Mouse (Mus musculus): ENCODE results near the gene Gm11214. TPM values are rescaled to one million over a fixed set of nuclear protein-coding genes. Genes with fewer than 3 reads are reported as not detected.

Gm11214 gene
- polyA plus RNA-seq, 1 experiment, result not detected

DNA sequence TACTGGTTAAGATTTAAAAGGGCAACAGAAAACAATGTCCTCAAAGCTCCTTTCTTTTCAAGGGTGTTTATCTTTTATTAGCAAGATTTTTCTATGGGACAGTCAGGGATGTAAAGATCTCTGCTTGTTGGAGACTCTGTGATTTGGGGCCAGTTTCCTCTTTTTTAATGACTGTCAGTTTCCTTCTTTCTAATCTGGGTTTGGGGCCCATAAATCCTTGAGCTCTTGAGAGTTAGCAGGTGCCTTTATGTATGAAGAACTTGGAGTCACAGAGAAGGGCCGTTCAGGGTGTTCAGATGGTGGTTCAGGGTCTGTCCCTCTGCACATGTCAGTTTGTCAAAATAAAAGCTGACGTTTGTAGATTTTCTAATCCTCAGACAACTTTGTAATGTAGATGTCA, 11.9 kb upstream of the Gm11214 start:
- H3K4me1 ChIP-seq (ENCODE audit: control insufficient read depth, insufficient read depth, low read length), result no peaks in the 10 kb centered on the region
- no peak for TF ChIP-seq POLR2A (IDR thresholded peaks at IDR 0.05; ENCODE audit: insufficient read depth, low read depth, low read length)
- TF ChIP-seq CTCF (IDR thresholded peaks at IDR 0.05; ENCODE audit: insufficient read depth, low read depth, low read length), result no peak
- H3K4me3 ChIP-seq (ENCODE audit: insufficient read depth, low read depth, low read length), result no peak overlapping the region
- WGBS, result 79% methylated on average over 2 of the region's 2 CpGs
- no peak overlapping the region for H3K27ac ChIP-seq (ENCODE audit: insufficient read depth, low read depth, low read length)

DNA sequence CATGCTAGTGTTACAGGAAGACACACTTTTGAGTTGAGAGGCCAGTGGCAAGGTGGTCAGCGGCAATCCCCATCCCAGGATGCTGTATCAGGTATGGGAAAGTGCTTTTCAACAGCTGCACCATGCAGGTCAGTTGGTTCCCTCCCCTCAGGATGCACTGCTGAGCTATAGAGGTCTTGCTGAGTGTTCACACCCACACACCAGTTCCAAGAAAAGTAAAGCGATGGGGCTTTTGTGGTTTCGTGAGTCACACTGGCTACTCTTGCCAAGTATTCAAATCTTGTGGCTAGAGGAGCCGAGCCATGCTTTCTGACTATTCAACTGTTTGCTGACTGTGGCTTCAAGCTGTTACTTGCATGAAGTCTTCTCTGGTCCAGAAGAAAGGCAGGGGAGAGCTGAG, 5.1 kb upstream of the Gm11214 start:
- Histone ChIP-seq H3K4me3 (ENCODE audit: insufficient read depth, low read depth, low read length) (no peak overlapping the region), H3K27ac (ENCODE audit: insufficient read depth, low read depth, low read length) (no peak overlapping the region), H3K4me1 (ENCODE audit: control insufficient read depth, insufficient read depth, low read length) (no peaks in the 10 kb centered on the region)
- WGBS, result 29% methylated on average over 4 of the region's 4 CpGs
- TF ChIP-seq POLR2A (IDR thresholded peaks at IDR 0.05; ENCODE audit: insufficient read depth, low read depth, low read length) (no peak), CTCF (IDR thresholded peaks at IDR 0.05; ENCODE audit: insufficient read depth, low read depth, low read length) (no peak)

DNA sequence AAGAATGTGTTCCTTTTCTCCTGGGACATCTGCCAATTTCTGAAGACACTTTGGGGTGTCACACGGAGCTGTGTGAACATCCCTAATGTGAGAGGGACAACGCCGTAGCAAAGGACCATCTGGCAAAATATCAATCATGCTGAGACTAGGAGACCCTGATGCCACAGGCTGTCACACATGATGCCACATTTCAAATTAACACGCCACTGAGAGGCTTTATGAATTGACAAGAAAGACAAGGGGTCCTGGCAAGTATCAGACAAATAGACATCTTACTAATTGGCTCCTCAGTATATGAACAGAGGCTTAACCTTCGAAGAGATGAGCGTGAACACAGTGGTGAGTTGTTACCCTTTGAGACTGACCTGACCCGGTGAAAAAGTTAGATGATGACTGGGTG, 2.6 kb upstream of the Gm11214 start:
- no peaks in the 10 kb centered on the region for H3K4me1 ChIP-seq (ENCODE audit: control insufficient read depth, insufficient read depth, low read length)
- no peak overlapping the region for H3K27ac ChIP-seq (ENCODE audit: insufficient read depth, low read depth, low read length)
- TF ChIP-seq CTCF (IDR thresholded peaks at IDR 0.05; ENCODE audit: insufficient read depth, low read depth, low read length), result no peak
- no peak overlapping the region for H3K4me3 ChIP-seq (ENCODE audit: insufficient read depth, low read depth, low read length)
- WGBS, result 65% methylated on average over 7 of the region's 7 CpGs

DNA sequence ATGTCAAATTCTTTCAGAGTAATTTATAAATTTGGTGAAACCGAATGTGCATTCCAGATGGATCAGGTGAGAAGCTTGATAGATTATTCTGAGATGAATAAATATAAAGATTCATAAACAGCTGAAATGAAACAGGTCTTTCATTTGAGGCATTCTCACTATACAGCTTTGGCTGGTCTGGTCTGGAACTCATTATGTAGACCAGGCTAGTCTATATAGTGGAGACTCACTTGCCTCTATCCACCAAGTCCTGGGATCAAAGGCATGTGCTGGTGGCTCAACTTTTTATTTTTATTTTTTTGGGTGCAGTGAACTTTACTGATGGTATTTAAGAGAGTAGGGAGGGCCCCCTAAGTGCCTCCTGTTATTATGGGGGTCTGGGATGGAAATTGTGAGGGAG, 1.3 kb downstream of the Gm11214 start:
- Histone ChIP-seq H3K4me1 (ENCODE audit: control insufficient read depth, insufficient read depth, low read length) (no peaks in the 10 kb centered on the region), H3K27ac (ENCODE audit: insufficient read depth, low read depth, low read length) (no peak overlapping the region), H3K4me3 (ENCODE audit: insufficient read depth, low read depth, low read length) (no peak overlapping the region)
- 65% methylated on average over 1 of the region's 1 CpGs for WGBS
- no peak for TF ChIP-seq POLR2A (IDR thresholded peaks at IDR 0.05; ENCODE audit: insufficient read depth, low read depth, low read length)
- no peak for TF ChIP-seq CTCF (IDR thresholded peaks at IDR 0.05; ENCODE audit: insufficient read depth, low read depth, low read length)

DNA sequence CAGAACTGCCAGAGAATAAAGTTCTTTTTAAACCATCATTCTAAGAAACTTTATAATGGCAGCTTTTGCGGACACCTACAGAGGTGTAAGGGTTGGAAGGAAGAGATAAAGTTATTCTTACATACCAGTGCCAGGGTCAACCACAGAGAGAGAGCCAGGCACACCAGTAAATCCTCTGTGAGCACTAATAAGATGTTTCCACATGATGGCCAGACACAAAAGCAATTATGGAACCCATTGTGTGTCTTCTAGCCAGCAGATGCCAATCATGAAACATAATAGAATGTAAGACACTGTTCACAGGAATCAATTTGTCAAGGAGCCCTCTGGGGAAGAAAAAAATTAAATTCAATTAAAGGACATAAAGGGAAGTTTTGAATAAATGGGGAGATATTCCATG, 1.8 kb downstream of the Gm11214 start:
- Histone ChIP-seq H3K4me1 (ENCODE audit: control insufficient read depth, insufficient read depth, low read length) (no peaks in the 10 kb centered on the region), H3K4me3 (ENCODE audit: insufficient read depth, low read depth, low read length) (no peak overlapping the region), H3K27ac (ENCODE audit: insufficient read depth, low read depth, low read length) (no peak overlapping the region)
- 52% methylated on average over 1 of the region's 1 CpGs for WGBS
- TF ChIP-seq CTCF (IDR thresholded peaks at IDR 0.05; ENCODE audit: insufficient read depth, low read depth, low read length), result no peak
- no peak for TF ChIP-seq POLR2A (IDR thresholded peaks at IDR 0.05; ENCODE audit: insufficient read depth, low read depth, low read length)

DNA sequence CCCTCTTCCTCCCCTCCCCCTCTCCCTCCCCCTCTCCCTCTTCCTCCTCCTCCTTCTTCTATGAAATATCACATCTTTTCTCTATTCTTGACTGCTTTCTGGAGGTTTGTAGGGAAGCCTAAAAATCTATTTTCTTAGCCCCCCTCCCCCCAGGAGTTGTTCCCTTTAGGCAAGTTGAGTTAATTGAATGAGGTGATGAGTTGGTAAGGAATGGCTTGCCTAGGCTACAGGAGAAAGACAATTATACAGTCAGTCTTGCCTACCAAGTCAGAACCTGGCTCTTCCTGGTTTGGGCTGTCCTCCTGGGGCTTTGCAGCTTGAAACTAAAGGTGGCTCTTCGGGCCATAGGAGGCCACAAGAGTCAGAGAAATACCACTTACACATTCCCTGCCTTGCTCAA, 3.4 kb downstream of the Gm11214 start:
- 97% methylated on average over 1 of the region's 1 CpGs for WGBS
- Histone ChIP-seq H3K4me3 (ENCODE audit: insufficient read depth, low read depth, low read length) (no peak overlapping the region), H3K27ac (ENCODE audit: insufficient read depth, low read depth, low read length) (no peak overlapping the region), H3K4me1 (ENCODE audit: control insufficient read depth, insufficient read depth, low read length) (no peaks in the 10 kb centered on the region)
- TF ChIP-seq CTCF (IDR thresholded peaks at IDR 0.05; ENCODE audit: insufficient read depth, low read depth, low read length) (no peak), POLR2A (IDR thresholded peaks at IDR 0.05; ENCODE audit: insufficient read depth, low read depth, low read length) (no peak)

DNA sequence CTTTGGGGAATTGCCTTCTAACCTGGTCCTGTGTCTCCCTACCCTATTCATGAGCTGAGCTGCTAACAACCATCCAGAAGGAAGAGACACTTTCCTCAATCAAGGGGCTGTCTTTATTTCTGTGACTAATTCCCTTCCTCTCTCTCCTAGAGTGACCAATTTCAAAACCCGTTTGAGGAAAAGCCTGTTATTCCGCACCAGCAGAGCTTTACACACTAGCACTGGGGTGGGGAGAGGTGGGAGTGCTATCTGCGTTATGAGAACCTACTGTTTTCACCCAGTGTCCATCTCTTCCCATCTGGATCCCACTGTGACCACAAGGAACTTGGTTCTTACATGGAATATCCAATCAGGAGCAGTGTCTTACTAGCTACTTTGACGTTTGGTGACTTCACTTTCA, 4.1 kb downstream of the Gm11214 start:
- TF ChIP-seq CTCF (IDR thresholded peaks at IDR 0.05; ENCODE audit: insufficient read depth, low read depth, low read length), result no peak
- no peak for TF ChIP-seq POLR2A (IDR thresholded peaks at IDR 0.05; ENCODE audit: insufficient read depth, low read depth, low read length)
- Histone ChIP-seq H3K4me3 (ENCODE audit: insufficient read depth, low read depth, low read length) (no peak overlapping the region), H3K4me1 (ENCODE audit: control insufficient read depth, insufficient read depth, low read length) (no peaks in the 10 kb centered on the region), H3K27ac (ENCODE audit: insufficient read depth, low read depth, low read length) (no peak overlapping the region)
- 29% methylated on average over 4 of the region's 4 CpGs for WGBS

DNA sequence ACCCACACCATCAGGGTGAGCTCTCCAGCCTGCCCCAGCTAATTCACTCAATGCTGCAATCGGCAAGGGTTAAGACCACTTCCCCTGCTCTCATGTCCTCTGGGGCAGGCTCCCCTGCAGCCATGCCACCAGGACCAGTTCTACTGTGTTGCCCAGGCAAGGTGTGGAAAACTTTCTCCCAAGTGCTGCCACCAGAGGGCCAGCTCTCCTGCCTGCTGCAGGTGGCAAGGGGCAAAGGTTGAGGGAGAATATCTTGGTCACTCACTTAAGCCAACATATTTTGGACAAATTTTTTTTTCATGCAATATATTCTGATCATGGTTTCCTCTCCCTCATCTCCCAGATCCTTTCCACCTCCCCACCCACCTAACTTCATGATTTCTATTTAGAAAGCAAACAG, 8.8 kb downstream of the Gm11214 start:
- TF ChIP-seq CTCF (IDR thresholded peaks at IDR 0.05; ENCODE audit: insufficient read depth, low read depth, low read length) (no peak), POLR2A (IDR thresholded peaks at IDR 0.05; ENCODE audit: insufficient read depth, low read depth, low read length) (no peak)
- 95% methylated on average over 1 of the region's 1 CpGs for WGBS

DNA sequence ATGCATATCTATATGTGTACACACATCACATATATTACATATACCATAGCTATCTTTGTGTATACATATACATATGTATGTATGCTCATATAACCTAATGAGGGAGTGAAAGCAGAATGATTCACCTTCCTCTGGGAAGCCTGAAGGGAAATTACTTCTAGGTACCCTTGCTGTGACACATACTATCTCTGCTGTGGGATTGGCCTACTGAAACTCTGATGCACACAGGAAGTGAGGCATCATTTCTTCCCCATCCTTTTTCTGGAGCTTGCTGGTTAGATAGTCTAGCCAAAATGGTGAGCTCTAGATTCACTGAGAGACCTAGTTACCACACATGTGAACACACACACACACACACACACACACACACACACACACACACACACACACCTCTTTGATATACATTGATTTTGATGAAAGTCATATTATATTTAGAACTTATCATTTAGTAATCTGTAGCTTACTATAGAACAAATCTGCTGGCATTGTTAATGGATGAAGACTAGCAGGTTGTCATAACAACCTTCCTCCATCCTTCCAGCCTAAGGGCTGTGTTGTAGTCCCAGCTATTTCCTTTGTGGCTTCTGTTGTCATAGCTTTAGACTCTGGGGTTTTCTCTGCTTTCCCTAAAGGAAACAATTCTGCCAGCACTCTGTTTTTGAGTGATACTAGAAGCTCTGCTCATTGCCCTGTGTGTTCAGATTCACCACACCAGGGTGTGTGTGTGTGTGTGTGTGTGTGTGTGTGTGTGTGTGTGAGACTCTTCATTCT, 19.0 kb downstream of the Gm11214 start:
- Histone ChIP-seq H3K27ac (ENCODE audit: insufficient read depth, low read depth, low read length) (no peak overlapping the region), H3K4me1 (ENCODE audit: control insufficient read depth, insufficient read depth, low read length) (no peaks in the 10 kb centered on the region)
- no peak for TF ChIP-seq POLR2A (IDR thresholded peaks at IDR 0.05; ENCODE audit: insufficient read depth, low read depth, low read length)
- TF ChIP-seq CTCF (IDR thresholded peaks at IDR 0.05; ENCODE audit: insufficient read depth, low read depth, low read length), result no peak

More for the DNA sequence above, 8.8 kb downstream of the Gm11214 start:
- Histone ChIP-seq H3K4me3 (ENCODE audit: insufficient read depth, low read depth, low read length) (no peak overlapping the region), H3K4me1 (ENCODE audit: control insufficient read depth, insufficient read depth, low read length) (no peaks in the 10 kb centered on the region), H3K27ac (ENCODE audit: insufficient read depth, low read depth, low read length) (no peak overlapping the region)

DNA sequence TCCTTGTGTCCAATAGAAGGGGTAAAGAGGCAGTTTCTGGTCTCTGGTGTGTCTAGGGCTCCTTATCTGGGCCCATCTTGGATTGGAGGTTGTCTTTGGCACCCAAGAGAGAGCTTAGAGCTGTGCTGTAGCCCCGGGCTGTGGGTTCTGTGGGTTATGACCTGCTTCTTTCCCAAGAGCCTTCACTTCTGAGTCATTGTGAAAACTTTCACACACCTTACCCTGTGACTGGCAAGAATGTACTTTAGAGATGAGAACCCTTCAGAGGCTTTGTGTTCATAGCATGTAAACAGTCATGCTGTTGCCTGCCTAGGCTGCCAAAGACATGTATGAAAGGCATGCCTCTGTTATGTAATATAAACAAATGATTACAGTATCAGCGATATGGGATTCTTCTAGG, 23.3 kb downstream of the Gm11214 start:
- no peak for TF ChIP-seq POLR2A (IDR thresholded peaks at IDR 0.05; ENCODE audit: insufficient read depth, low read depth, low read length)
- TF ChIP-seq CTCF (IDR thresholded peaks at IDR 0.05; ENCODE audit: insufficient read depth, low read depth, low read length), result no peak
- H3K27ac ChIP-seq (ENCODE audit: insufficient read depth, low read depth, low read length), result no peak overlapping the region
- H3K4me3 ChIP-seq (ENCODE audit: insufficient read depth, low read depth, low read length), result no peak overlapping the region
- WGBS, result 89% methylated on average over 2 of the region's 2 CpGs
- H3K4me1 ChIP-seq (ENCODE audit: control insufficient read depth, insufficient read depth, low read length), result no peaks in the 10 kb centered on the region

More for the DNA sequence above, 19.0 kb downstream of the Gm11214 start:
- H3K4me3 ChIP-seq (ENCODE audit: insufficient read depth, low read depth, low read length), result no peak overlapping the region

Data from olfactory bulb, adult 2 months (tissue).